In the genomic region with DNA sequence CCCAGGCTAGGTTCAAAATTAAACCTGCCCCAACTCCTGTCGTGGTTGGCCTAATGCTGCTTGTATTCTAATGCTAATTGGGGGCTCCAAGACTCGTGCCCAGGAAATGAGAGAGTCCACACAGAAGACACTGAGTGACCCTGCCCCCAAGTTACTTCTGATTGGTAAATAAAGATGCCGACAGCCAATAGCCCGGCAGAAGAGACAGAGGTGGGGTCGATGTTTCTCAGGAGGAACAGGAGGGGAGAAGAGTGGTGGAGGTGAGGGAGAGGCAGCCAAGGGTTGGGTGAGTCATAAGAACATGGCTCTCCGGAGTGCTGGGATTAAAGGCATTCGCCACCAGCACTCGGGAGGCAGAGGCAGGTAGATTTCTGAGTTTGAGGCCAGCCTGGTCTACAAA, we compare ENCODE assay signal across 11 mouse cellular contexts. TPM values are rescaled to one million over a fixed set of nuclear protein-coding genes. Genes with fewer than 3 reads are reported as not detected.
"Had no signal": no experiment of that assay in that cellular context is flagged by ENCODE, and none has a peak within 500 bp of the region (broad histone marks: within the 10 kb centered on the region; RNA-seq: fewer than 3 reads in every experiment).

No protein-coding gene starts in this region.

- DNase-seq: liver, postnatal 0 days; lung, adult 2 months; lung, postnatal 14 days; lung, postnatal 36 days; right cerebral cortex, postnatal 14 days; thymus, adult 2 months; thymus, postnatal 25 days; thymus, postnatal 4 days had no signal

RNA-seq across cellular contexts. Expression of gene Bicc1, which starts 16.8 kb away (rescaled TPM):
- total RNA-seq: megakaryocyte progenitor cell, adult 5-6 weeks; monocyte, adult 5-6 weeks; neutrophil, adult 5-6 weeks had no signal
